Mouse (Mus musculus): Measurements from ENCODE around the gene AI593442.

The AI593442 gene

GRCm38 (mm10) chr9:52679362-52679947, at the start of gene AI593442:
Gene AI593442 (minus strand): TSS chr9:52679780.
- DNase-seq: peak; percentile 68

GRCm38 (mm10) chr9:52728806-52729205, 49.2 kb upstream of the AI593442 start:
- no peak for DNase-seq

- no peak for DNase-seq
Observed at GRCm38 (mm10) chr9:52722626-52723025, 43.0 kb upstream of the AI593442 start.

- DNase-seq: no peak
Observed at GRCm38 (mm10) chr9:52719562-52719961, 40.0 kb upstream of the AI593442 start.

- DNase-seq: no peak
Observed at GRCm38 (mm10) chr9:52680036-52680435, 456 bp upstream of the AI593442 start.

GRCm38 (mm10) chr9:52678839-52679215, 753 bp downstream of the AI593442 start:
- DNase-seq: no peak

GRCm38 (mm10) chr9:52678179-52678838, 1.3 kb downstream of the AI593442 start:
- DNase-seq: peak; percentile 51

GRCm38 (mm10) chr9:52676587-52676986, 3.0 kb downstream of the AI593442 start:
- DNase-seq: peak; percentile 42

GRCm38 (mm10) chr9:52675937-52676336, 3.6 kb downstream of the AI593442 start:
- peak; percentile 11 for DNase-seq

GRCm38 (mm10) chr9:52661422-52661821, 18.2 kb downstream of the AI593442 start:
- DNase-seq: no peak

- no peak for DNase-seq
Observed at GRCm38 (mm10) chr9:52650341-52650951, 29.1 kb downstream of the AI593442 start.

- DNase-seq: peak; percentile 6
Observed at GRCm38 (mm10) chr9:52645312-52645711, 34.3 kb downstream of the AI593442 start.

- no peak for DNase-seq
Observed at GRCm38 (mm10) chr9:52644626-52645025, 35.0 kb downstream of the AI593442 start.

- no peak for DNase-seq
Observed at GRCm38 (mm10) chr9:52644156-52644555, 35.4 kb downstream of the AI593442 start.

GRCm38 (mm10) chr9:52635991-52636390, 43.6 kb downstream of the AI593442 start:
- DNase-seq: no peak

- DNase-seq: no peak
Observed at GRCm38 (mm10) chr9:52623926-52624325, 55.7 kb downstream of the AI593442 start.
